Mouse (Mus musculus) right cerebral cortex, postnatal 4 days (tissue): ENCODE results near the gene Nod1.

Experiments
- DNase-seq: peaks from one replicate; pipeline ENCODE4 v3.0.0-alpha.2; 2022

The Nod1 gene

GRCm38 (mm10) chr6:54972111-54972928 lies at the start of gene Nod1:
TSS of gene Nod1 (minus strand) at chr6:54972612.
- peak; percentile 48 for DNase-seq

GRCm38 (mm10) chr6:55021806-55022205 lies 49.4 kb upstream of the Nod1 start:
- no peak for DNase-seq

GRCm38 (mm10) chr6:55018417-55018816 lies 46.0 kb upstream of the Nod1 start:
- no peak for DNase-seq

GRCm38 (mm10) chr6:55016710-55017583 lies 44.5 kb upstream of the Nod1 start:
- peak; percentile 49 for DNase-seq

DNA sequence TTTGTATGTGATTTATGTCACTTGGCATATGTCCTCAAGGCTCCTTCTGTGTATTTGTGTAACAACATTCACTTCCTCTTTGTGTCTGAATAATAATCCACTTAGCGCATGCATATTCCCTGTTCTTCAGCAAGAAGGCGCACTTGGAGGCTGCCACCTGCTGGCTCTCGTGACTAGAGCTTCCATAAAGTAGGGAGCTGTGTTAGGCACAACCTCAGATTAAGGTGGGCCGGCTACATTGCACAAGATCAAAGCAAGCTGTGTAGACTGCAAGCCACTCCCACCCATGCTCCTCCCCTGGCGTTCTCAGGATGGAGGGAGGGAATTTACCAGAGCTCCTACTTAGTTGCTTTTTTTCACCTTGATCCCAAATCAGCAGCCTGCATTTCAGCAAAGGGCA lies 43.8 kb upstream of the Nod1 start:
- peak; percentile 50 for DNase-seq

GRCm38 (mm10) chr6:55014184-55014583 lies 41.8 kb upstream of the Nod1 start:
- no peak for DNase-seq

DNA sequence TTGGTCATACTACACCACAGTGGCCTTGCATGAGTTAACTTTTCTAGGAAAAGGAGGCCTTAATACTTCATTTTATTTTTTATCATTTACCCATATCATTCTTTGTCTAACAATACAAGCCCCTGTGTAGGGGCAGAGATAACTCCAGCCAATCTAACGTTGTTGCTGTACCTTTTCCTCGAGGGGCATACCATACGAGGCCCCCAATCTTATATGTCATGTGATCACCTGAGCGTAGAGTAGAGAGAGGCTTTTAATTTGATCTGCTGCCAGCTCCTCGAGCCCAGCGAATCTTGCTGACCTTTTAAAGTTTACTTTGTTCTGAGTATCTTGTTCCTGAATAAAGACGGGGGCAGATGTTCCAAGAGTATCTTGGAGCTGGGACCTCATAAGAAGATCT lies 40.1 kb upstream of the Nod1 start:
- no peak for DNase-seq

GRCm38 (mm10) chr6:55010330-55011091 lies 38.1 kb upstream of the Nod1 start:
- no peak for DNase-seq

GRCm38 (mm10) chr6:55009391-55010230 lies 37.2 kb upstream of the Nod1 start:
- DNase-seq: no peak

DNA sequence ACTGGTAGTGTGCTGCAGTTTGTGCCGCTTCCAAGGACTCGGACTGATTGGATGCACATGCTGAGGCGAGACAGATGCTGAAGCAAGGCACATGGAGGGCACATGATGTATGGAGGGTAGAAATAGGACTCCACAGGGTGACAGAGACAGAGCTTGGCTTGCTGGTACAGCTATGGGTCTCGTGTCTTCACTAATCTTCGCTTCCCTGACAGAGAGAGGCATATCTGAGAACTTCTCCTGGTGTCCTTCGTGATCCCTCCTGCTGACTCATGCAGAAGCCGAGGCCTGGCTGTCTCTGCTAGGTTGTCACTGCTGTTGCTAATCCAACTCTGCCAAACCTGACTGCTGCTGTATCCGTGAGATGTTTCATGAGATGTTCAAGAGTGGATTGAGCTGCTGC lies 36.0 kb upstream of the Nod1 start:
- DNase-seq: no peak

GRCm38 (mm10) chr6:55003559-55003958 lies 31.1 kb upstream of the Nod1 start:
- no peak for DNase-seq

DNA sequence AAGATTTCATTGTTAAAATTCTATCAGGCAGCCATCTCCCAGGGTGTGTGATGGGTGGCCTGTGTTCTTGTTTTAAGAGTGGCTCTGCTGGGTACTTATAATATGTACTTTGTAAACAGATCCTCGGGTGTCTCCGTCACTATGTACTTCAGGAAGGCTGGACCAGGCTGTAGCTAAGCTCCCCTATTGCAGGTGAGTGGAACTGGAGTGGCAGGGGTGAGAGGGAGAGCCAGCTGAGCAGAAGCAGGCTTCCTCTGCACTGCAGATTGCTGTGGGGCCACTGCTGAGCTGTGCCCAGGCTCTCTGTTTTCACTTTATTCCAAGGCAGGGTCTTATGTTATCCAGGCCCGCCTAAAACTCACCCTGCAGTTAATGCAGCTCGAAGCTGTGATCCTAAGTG lies 30.0 kb upstream of the Nod1 start:
- DNase-seq: no peak

DNA sequence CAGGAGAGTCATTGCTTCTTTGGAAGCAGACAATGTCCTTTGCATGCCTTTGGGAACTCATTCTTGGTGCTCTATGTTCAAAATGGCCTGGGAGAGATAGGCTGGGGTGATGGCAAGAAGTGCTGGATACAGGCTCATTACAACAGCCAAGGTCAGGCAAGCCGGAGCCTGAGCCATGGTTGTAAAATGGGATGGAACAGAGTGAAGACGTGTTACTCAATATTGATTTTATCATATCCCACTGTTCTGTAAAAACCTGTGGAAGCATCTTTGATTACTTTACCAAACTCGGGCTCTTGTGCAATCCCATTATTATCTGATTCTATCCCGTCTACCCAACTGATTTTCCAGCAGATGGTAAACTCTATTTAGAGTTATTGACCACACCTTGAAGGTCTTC lies 28.9 kb upstream of the Nod1 start:
- DNase-seq: no peak

DNA sequence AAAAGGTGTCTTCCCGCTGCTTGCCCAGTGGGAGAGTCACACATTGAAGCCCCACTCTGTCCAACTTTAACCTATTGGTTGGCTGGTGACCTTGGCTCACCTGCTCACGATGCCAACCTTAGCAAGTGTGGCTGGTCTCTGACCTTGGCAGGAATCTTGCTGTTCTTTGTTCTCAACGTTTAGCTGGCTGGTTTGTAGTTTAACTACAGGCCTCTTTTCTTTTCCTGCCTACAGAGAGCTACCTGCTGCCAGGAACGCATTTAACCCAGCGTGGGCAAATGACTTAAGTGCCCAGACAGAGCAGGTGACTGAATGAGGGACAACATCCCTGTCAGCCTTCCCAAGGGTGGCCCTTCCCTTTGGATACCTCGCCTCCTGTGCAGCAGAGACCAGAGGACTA lies 25.3 kb upstream of the Nod1 start:
- no peak for DNase-seq

DNA sequence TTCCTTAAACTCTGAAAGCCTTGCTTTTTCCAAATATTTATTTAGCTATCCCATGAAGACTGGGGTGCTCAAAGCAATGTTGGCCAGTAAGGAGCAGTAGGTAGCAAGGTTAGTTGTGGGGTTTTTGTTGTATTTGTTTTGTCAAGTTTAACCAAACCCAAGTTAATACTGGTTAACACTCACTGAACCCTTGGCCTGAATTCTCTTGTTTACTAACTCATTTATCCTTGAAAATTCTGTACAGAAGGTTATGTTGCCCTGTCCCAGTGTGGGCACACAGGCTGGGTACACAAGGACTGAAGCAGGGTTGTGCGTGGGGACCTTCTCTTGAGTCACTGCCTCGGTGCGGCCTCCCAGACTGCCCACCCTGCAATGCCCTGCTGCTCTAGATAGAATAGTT lies 23.9 kb upstream of the Nod1 start:
- DNase-seq: no peak

GRCm38 (mm10) chr6:54992734-54993260 lies 20.4 kb upstream of the Nod1 start, which contains the start of gene Ggct:
TSS of gene Ggct (minus strand) at chr6:54992950.
- DNase-seq: peak; percentile 89

DNA sequence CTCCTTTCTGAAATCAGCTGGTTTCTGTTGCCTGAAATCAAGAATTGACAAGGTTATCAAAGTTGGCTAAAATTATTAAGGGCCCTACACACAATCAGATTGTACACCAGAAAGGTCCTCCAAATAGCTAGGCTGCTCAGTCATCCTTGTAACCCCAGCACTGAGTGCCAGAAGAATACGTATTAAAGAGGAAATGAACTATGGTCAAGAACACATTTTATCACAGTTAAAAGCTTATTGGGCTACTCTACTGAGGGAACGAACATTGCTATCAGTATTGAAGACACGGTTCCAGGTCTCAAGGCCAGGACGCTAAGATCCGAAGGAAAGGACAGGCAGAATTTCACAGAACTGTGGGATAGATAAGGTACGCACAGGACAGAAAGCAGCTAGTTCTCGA lies 19.7 kb upstream of the Nod1 start:
- no peak for DNase-seq

DNA sequence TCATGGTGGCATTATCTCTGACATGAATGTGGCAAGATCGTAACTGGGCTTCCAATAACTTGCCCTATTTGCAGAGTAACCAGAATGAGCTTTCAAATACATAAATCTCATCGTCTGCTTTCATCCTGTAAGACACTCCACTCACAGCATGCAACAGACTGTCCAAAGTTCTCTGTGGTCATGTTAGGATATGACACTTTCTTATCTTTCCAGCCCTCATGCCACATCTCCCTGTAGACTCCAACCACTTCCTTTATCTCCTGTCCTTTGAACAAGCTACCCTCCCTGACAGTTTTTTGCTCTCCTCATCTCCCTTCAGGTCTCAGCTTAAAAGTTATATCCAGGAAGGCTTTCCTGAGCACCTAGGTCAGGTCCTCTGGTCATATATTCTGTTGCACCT lies 18.8 kb upstream of the Nod1 start:
- DNase-seq: no peak

- DNase-seq: no peak
Observed at GRCm38 (mm10) chr6:54988141-54988540, 15.7 kb upstream of the Nod1 start.

GRCm38 (mm10) chr6:54984096-54984495 lies 11.7 kb upstream of the Nod1 start:
- DNase-seq: no peak

DNA sequence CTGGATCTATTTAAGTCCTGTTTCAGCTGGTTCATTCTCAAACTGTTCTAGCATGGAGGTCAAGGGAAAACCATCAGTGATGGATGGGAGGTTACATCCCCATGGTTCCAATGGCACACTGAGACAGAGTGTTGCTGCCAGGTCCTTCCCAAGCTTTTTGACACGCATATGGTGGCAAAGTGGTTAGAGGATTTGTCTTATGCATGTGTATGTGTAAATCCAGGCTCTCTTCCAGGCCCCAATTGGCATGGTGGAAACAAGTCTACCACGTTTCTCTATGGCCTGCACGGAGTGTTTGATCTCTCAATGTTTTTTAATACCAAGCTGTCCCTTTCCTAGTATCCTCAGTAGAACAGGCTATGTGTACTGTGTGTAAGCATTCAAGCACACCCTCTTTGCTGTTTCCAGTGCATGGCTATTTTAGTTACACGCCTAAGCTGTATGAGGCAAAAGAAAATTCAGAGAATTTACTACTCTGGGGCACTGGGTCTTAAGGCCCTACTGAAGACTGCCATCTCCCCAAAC lies 11.2 kb upstream of the Nod1 start:
- DNase-seq: peak; percentile 11

DNA sequence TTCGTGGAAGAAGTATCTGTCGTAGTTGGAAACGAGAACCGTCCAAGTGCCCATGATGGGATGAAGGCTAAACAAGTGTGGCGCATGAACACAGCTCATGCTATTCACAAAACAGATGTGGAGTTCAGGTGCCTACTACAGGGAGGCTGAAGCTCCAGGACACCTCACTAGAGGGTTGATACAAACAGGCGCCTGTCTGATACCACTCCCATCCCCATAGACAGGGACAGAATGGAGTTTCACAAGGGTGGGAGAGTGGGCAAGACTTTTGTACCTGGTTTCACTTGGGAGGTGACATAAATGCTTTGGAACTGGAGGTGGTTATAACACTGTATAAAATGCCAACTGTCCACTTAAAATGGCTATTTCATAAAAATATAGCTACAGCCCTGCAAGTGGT lies 7.0 kb upstream of the Nod1 start:
- DNase-seq: no peak
